Mouse (Mus musculus) E14TG2a.4 (cell line): Measurements from ENCODE around the gene Speer4c.

Experiments used
- CTCF ChIP-seq: conservative IDR thresholded peaks from 2 replicates; pipeline ENCODE4 v1.5.1; 2014; ENCODE audit warnings: low read length
- NANOG ChIP-seq: IDR thresholded peaks from 2 replicates; pipeline ENCODE4 v1.6.1; 2014; ENCODE audit warnings: borderline replicate concordance, low read length, mixed read lengths
- POU5F1 ChIP-seq: IDR thresholded peaks from 2 replicates; pipeline ENCODE4 v1.6.1; 2014; ENCODE audit warnings: low read length, borderline replicate concordance

DNA sequence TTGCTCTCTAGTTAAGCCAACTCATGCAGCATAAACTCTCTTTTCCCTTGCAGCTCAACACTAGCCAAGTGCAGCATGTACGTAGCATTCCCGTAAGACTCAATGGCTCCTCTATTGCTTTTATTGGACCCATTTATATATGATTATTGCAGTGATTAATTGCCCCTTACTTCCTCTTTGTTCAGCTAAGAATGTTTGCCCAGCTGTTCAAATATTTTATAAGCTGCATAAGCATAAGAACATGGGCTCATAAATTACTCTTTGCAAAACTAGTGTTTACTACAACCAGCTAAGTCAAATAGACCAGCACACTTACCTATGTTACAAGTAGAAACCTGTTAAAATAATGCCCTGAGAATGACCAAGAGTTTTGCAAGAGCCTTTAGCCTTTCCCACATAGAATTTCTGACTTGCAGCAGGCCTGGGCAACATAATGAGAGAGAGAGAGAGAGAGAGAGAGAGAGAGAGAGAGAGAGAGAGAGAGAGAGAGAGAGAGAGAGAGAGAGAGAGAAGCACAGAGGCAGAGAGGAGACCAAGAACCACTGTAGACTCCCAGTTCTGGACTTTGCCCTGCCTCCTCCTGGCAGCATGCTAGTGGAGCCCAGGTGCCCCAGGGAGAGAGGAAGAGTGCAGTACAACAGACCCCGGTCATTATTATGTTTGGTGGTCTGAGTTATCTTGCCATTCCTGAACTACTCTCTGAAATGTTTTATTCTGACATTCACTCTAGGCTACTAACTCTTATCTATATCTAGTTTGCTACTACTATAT is 20.2 kb upstream of the Speer4c start:
- TF ChIP-seq CTCF, result no peak
- TF ChIP-seq POU5F1, result no peak
- TF ChIP-seq NANOG, result no peak
